Mouse (Mus musculus): ENCODE measurements around the gene Ube2r2. TPM values are rescaled to one million over a fixed set of nuclear protein-coding genes. Genes with fewer than 3 reads are reported as not detected.

Gene Ube2r2
- total RNA-seq (2021), result 100 to 1,000 TPM; 120 to 121 TPM

GRCm38 (mm10) chr4:41135711-41136453 lies at the start of gene Ube2r2:
Ube2r2 (plus strand) TSS chr4:41135743.
- peak; percentile 74 for DNase-seq

- DNase-seq, result no peak
Measured at GRCm38 (mm10) chr4:41086947-41087346, 48.6 kb upstream of the Ube2r2 start.

GRCm38 (mm10) chr4:41087459-41088298 lies 47.9 kb upstream of the Ube2r2 start:
- DNase-seq, result no peak

GRCm38 (mm10) chr4:41089189-41089588 lies 46.4 kb upstream of the Ube2r2 start:
- no peak for DNase-seq

- no peak for DNase-seq
Measured at GRCm38 (mm10) chr4:41089705-41090104, 45.8 kb upstream of the Ube2r2 start.

- DNase-seq, result no peak
Measured at GRCm38 (mm10) chr4:41091391-41091790, 44.2 kb upstream of the Ube2r2 start.

- DNase-seq, result no peak
Measured at GRCm38 (mm10) chr4:41092958-41093357, 42.6 kb upstream of the Ube2r2 start.

GRCm38 (mm10) chr4:41094361-41094760 lies 41.2 kb upstream of the Ube2r2 start:
- peak; percentile 69 for DNase-seq

- DNase-seq, result no peak
Measured at GRCm38 (mm10) chr4:41096169-41096568, 39.4 kb upstream of the Ube2r2 start.

GRCm38 (mm10) chr4:41096794-41097193 lies 38.7 kb upstream of the Ube2r2 start:
- DNase-seq, result no peak

- no peak for DNase-seq
Measured at GRCm38 (mm10) chr4:41097381-41097780, 38.2 kb upstream of the Ube2r2 start.

- peak; percentile 40 for DNase-seq
Measured at GRCm38 (mm10) chr4:41097871-41098576, 37.5 kb upstream of the Ube2r2 start, which contains the start of gene Aqp3. Aqp3 (minus strand) TSS chr4:41098183.

- DNase-seq, result no peak
Measured at GRCm38 (mm10) chr4:41098577-41098951, 37.0 kb upstream of the Ube2r2 start.

- DNase-seq, result no peak
Measured at GRCm38 (mm10) chr4:41100986-41101385, 34.6 kb upstream of the Ube2r2 start.

GRCm38 (mm10) chr4:41102901-41103300 lies 32.6 kb upstream of the Ube2r2 start:
- no peak for DNase-seq

- DNase-seq, result no peak
Measured at GRCm38 (mm10) chr4:41107440-41107839, 28.1 kb upstream of the Ube2r2 start.

GRCm38 (mm10) chr4:41108717-41109425 lies 26.7 kb upstream of the Ube2r2 start:
- no peak for DNase-seq

GRCm38 (mm10) chr4:41114358-41115070 lies 21.0 kb upstream of the Ube2r2 start:
- DNase-seq, result no peak

- no peak for DNase-seq
Measured at GRCm38 (mm10) chr4:41115074-41115473, 20.5 kb upstream of the Ube2r2 start.

- DNase-seq, result no peak
Measured at GRCm38 (mm10) chr4:41115793-41116192, 19.8 kb upstream of the Ube2r2 start.

GRCm38 (mm10) chr4:41116817-41117216 lies 18.7 kb upstream of the Ube2r2 start:
- no peak for DNase-seq

Data from heart, postnatal 4 days (tissue).